Mouse (Mus musculus): ENCODE data around the gene Ccdc97.

Gene Ccdc97

GRCm38 (mm10) chr7:25666381-25666780, 52.5 kb downstream of the Ccdc97 start:
- DNase-seq (ENCODE audit: low spot score): peak; percentile 53

All from testis, postnatal 14 days (tissue).